Mouse (Mus musculus): Measurements from ENCODE around the gene Ceacam20. TPM values are rescaled to one million over a fixed set of nuclear protein-coding genes. Genes with fewer than 3 reads are reported as not detected.

Gene Ceacam20
- total and polyA plus RNA-seq, 2 experiments from 2014 or later: not detected

- H3K27me3 ChIP-seq (ENCODE audit: insufficient read depth, low read length): no peaks in the 10 kb centered on the region
- 0 out of 2 replicates have a peak, but pooled peaks cover 2% of the 10 kb centered on the region for H3K9me3 ChIP-seq (ENCODE audit: low read length)
- ATAC-seq (no peak), DNase-seq (ENCODE audit: low spot score) (no peak)
- no peaks in the 10 kb centered on the region for H3K36me3 ChIP-seq (ENCODE audit: insufficient read depth, low read length)
- no peak overlapping the region for H3K4me3 ChIP-seq (ENCODE audit: low read length)
- no peaks in the 10 kb centered on the region for H3K4me1 ChIP-seq (ENCODE audit: insufficient read depth, low read length)
- no peak overlapping the region for H3K4me2 ChIP-seq (ENCODE audit: low read depth, low read length)
- TF ChIP-seq CTCF (IDR thresholded peaks at IDR 0.05; ENCODE audit: low read depth): no peak
- WGBS: 82% methylated on average over 2 of the region's 2 CpGs
- H3K9ac ChIP-seq (replicated peaks; ENCODE audit: low read length): no peak overlapping the region
- H3K27ac ChIP-seq: no peak overlapping the region
Observed at GRCm38 (mm10) chr7:20009987-20010386, 44.8 kb downstream of the Ceacam20 start.

Other genes starting within 250 kb of the Ceacam20 start
- gene Tomm40, start 250.0 kb upstream of the Ceacam20 start, total RNA-seq (2014; rRNA removed): 147 and 151 TPM in 2 replicates
- gene Tomm40, start 250.0 kb upstream of the Ceacam20 start, polyA plus RNA-seq (2015; fragmentation: Nextera tagmentation; extraction: Ambion mirVana): 172 and 173 TPM in 2 replicates
- gene Nectin2, start 214.9 kb upstream of the Ceacam20 start, total RNA-seq (2014; rRNA removed): 68.9 and 76.5 TPM in 2 replicates
- 55.6 and 57.5 TPM in 2 replicates for gene Nectin2, start 214.9 kb upstream of the Ceacam20 start, polyA plus RNA-seq (2015; fragmentation: Nextera tagmentation; extraction: Ambion mirVana)
- 43.2 and 50.7 TPM in 2 replicates for gene Bcam, start 194.4 kb upstream of the Ceacam20 start, total RNA-seq (2014; rRNA removed)
- 29.0 and 30.7 TPM in 2 replicates for gene Bcam, start 194.4 kb upstream of the Ceacam20 start, polyA plus RNA-seq (2015; fragmentation: Nextera tagmentation; extraction: Ambion mirVana)
- not detected in 2 replicates for gene Cblc, start 168.6 kb upstream of the Ceacam20 start, total RNA-seq (2014; rRNA removed)
- 0.46 and 0.55 TPM in 2 replicates for gene Cblc, start 168.6 kb upstream of the Ceacam20 start, polyA plus RNA-seq (2015; fragmentation: Nextera tagmentation; extraction: Ambion mirVana)
- 0.40 and 0.89 TPM in 2 replicates for gene Bcl3, start 142.6 kb upstream of the Ceacam20 start, total RNA-seq (2014; rRNA removed)
- 0.66 and 1.1 TPM in 2 replicates for gene Bcl3, start 142.6 kb upstream of the Ceacam20 start, polyA plus RNA-seq (2015; fragmentation: Nextera tagmentation; extraction: Ambion mirVana)
- 41.5 and 53.7 TPM in 2 replicates for gene Gm19345, start 113.4 kb upstream of the Ceacam20 start, total RNA-seq (2014; rRNA removed)
- 14.6 and 16.1 TPM in 2 replicates for gene Gm19345, start 113.4 kb upstream of the Ceacam20 start, polyA plus RNA-seq (2015; fragmentation: Nextera tagmentation; extraction: Ambion mirVana)
- not detected in 2 replicates for gene Ceacam16, start 104.1 kb upstream of the Ceacam20 start, total RNA-seq (2014; rRNA removed)
- 0.86 and 0.89 TPM in 2 replicates for gene Ceacam16, start 104.1 kb upstream of the Ceacam20 start, polyA plus RNA-seq (2015; fragmentation: Nextera tagmentation; extraction: Ambion mirVana)
- not detected in 2 replicates for gene Ceacam19, start 77.4 kb upstream of the Ceacam20 start, total RNA-seq (2014; rRNA removed)
- not detected in 2 replicates for gene Ceacam19, start 77.4 kb upstream of the Ceacam20 start, polyA plus RNA-seq (2015; fragmentation: Nextera tagmentation; extraction: Ambion mirVana)
- gene Pvr, start 44.3 kb upstream of the Ceacam20 start, total RNA-seq (2014; rRNA removed): 9.2 and 11.7 TPM in 2 replicates
- gene Pvr, start 44.3 kb upstream of the Ceacam20 start, polyA plus RNA-seq (2015; fragmentation: Nextera tagmentation; extraction: Ambion mirVana): 6.1 and 7.0 TPM in 2 replicates
- gene Igsf23, start 14.7 kb upstream of the Ceacam20 start, total RNA-seq (2014; rRNA removed): not detected in 2 replicates
- not detected in 2 replicates for gene Igsf23, start 14.7 kb upstream of the Ceacam20 start, polyA plus RNA-seq (2015; fragmentation: Nextera tagmentation; extraction: Ambion mirVana)
- not detected in 2 replicates for gene Nlrp9b, start 26.1 kb downstream of the Ceacam20 start, total RNA-seq (2014; rRNA removed)
- gene Nlrp9b, start 26.1 kb downstream of the Ceacam20 start, polyA plus RNA-seq (2015; fragmentation: Nextera tagmentation; extraction: Ambion mirVana): not detected in 2 replicates
- gene Vmn1r91, start 134.3 kb downstream of the Ceacam20 start, total RNA-seq (2014; rRNA removed): not detected in 2 replicates
- not detected in 2 replicates for gene Vmn1r91, start 134.3 kb downstream of the Ceacam20 start, polyA plus RNA-seq (2015; fragmentation: Nextera tagmentation; extraction: Ambion mirVana)
- not detected in 2 replicates for gene Gm16442, start 157.2 kb downstream of the Ceacam20 start, total RNA-seq (2014; rRNA removed)
- not detected in 2 replicates for gene Gm16442, start 157.2 kb downstream of the Ceacam20 start, polyA plus RNA-seq (2015; fragmentation: Nextera tagmentation; extraction: Ambion mirVana)
- gene Vmn1r93, start 173.7 kb downstream of the Ceacam20 start, total RNA-seq (2014; rRNA removed): not detected in 2 replicates
- not detected in 2 replicates for gene Vmn1r93, start 173.7 kb downstream of the Ceacam20 start, polyA plus RNA-seq (2015; fragmentation: Nextera tagmentation; extraction: Ambion mirVana)
- not detected in 2 replicates for gene Vmn1r94, start 203.0 kb downstream of the Ceacam20 start, total RNA-seq (2014; rRNA removed)
- not detected in 2 replicates for gene Vmn1r94, start 203.0 kb downstream of the Ceacam20 start, polyA plus RNA-seq (2015; fragmentation: Nextera tagmentation; extraction: Ambion mirVana)
- gene Vmn1r95, start 228.3 kb downstream of the Ceacam20 start, total RNA-seq (2014; rRNA removed): not detected in 2 replicates
- not detected in 2 replicates for gene Vmn1r95, start 228.3 kb downstream of the Ceacam20 start, polyA plus RNA-seq (2015; fragmentation: Nextera tagmentation; extraction: Ambion mirVana)
- gene Gm6164, start 240.2 kb downstream of the Ceacam20 start, total RNA-seq (2014; rRNA removed): not detected in 2 replicates
- not detected in 2 replicates for gene Gm6164, start 240.2 kb downstream of the Ceacam20 start, polyA plus RNA-seq (2015; fragmentation: Nextera tagmentation; extraction: Ambion mirVana)